Mouse (Mus musculus): ENCODE data around the gene Fkbp2.

Fkbp2 gene

DNA sequence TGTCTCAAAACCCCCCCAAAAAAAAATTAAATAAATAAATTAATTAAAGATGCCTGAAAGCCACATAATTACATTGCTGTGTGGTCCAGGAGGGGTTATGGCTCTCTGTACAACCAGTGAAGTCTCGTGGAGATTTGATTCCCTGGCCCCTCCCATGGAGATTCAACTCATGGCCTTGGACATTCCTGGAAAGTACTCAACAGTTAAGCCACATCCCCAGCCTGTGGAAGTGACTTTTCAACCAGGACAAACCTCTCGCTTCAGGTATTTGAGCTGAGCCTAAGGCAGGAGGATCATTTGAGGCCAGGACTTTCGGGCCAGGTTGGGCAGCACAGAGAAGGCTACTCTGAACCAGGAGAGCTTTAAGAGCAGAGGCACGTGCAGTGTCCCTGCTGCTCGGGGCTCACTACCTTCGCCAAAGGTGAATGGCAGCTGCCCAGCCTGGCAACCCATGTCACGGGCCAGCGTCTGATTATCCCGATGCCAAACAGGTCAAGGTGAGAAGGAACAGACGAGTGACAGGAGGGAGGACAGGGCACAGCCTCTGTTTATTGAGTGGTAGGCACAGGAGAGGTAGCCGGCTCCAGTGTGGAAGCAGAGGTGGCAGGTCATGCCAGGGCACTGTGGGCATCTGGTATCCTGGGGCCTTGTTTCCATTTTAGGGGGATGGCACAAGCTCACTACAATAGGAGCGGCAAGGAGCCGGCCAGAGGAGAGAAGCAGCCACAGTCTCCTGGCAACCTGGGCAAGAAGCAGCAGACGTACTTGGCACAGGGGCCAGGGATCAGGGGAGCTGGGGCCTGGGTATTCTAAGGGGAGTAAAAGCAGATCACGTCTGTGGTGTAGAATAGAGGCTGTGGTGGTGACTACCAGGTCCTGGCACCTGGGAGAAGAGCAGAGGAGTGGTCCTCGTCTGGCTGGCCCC, 42.5 kb downstream of the Fkbp2 start:
- peak; percentile 69 for DNase-seq

DNA sequence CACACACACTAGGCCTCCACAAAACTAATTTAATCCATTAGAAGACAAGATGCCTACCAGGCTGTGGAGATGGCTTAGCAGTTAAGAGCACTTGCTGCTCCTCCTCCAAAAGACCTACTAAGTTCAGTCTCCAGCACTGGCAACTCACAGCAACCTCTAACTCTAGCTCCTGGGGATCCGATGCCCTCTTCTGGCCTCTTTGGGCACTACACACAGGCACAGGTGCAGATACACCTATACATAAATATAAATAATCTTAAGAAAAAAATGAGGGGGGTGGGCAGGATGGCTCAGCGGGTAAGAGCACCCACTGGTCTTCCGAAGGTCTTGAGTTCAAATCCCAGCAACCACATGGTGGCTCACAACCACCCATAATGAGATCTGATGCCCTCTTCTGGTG, 44.0 kb downstream of the Fkbp2 start:
- DNase-seq = no peak

DNA sequence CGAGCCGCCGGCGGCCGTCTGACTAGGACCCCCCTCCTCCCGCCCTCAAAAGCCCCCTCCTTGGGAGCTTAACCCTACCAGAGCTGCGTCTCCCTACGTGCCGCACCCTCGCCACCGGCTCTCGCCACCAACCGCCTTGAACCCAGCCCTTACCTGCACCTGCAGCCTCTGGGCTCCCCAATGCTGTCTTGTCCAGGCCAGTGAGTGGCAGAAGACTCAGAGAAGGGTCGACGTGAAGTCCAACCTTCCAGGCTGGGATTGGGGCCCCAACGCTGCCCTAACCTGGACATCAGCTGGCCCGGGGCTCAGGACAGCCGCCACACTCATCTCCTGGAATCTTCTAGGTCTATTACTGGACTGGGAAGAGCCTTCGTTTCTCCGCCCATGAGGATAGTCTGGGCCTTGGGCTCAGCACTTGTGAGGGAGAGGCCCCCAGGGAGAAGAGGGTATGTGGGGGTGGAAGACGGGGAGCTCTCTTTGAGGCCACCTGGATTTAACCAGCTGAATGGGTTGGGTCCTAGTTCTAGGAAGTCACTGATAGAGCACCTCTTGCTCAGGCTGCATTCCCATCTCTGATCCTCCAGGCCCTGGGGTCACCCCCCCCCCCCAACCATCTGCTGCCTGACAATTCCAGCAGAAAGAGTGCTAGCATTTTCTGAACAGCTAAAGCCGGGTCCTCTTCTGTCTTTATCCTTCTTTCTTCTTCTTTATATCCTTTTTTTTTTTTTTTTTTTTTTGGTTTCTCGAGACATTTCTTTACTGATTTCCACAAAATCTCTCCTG, 45.9 kb downstream of the Fkbp2 start, which contains the start of gene Kcnk4:
Gene Kcnk4 (minus strand): TSS at position 321 of the 783 bp plus-strand sequence.
- DNase-seq = no peak

DNA sequence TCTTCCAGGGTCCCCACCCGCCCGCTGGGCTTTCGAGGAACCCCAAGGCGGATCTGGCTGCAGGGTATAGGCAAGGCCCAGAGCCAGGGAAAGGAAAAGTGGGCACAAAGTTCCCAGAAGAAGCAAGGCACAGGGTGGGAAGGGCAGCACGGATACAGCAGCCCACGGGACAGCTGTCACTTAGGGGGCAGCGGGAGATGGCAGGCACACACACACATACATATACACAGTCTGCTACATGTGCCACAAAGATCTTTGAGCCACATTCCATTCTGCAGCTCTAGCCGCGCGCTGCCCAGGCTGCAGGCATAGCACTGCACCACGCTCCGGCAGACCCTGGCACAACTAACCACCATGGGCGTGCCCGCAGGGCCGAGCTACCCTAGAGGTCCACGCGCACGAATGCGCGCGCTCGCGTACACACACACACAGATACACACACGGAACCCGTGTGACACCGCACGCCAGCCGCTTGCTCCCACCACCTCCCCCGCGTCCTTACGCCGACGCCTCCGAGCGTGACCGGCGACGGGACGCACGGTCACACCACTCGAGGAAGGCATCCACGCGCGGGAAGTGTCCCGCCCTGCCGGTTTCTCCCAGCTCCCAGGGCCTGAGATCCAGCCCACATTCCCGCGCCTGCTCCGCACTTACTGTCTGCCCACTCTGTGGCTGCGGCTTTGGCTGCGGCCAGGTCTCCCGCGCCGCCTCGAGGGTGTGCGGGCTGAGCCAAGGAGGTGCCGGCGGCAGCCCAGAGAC, 46.7 kb downstream of the Fkbp2 start:
- peak; percentile 70 for DNase-seq

DNA sequence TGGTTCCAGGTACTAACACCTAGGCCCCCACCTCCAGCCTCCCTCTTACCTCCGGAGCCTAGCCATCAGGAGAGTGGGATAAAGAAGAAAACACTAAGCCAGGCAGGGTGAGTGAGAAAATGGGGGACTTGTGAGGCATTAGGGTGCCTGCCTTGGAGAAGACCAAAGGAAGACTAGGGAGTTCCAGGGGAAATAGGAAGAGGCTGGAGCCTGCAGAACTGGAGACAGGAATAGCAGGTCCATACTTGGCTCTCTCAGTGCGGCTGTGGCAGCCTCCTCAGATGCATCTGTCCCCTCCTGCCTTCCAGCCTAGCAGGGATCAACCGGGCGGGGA, 47.2 kb downstream of the Fkbp2 start:
- DNase-seq = no peak

DNA sequence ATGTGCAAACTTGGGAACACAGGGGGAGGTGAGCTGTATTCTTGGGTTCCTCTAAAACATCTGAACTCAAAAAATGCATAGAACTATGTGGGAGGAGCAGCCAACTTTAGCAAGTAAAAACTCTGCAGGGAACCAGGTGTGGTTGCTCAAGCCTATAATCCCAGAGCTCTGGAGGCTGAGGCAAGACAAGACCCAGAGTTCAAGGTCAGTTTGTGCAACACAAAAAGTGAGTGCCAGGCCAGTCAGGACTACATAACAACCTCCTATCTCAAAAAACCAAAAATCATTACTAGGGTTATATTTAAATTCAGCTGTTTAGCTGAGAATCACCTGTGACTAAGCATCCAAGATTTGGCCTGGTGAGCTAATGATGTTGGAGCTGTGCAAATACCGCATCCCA, 48.3 kb downstream of the Fkbp2 start:
- no peak for DNase-seq

DNA sequence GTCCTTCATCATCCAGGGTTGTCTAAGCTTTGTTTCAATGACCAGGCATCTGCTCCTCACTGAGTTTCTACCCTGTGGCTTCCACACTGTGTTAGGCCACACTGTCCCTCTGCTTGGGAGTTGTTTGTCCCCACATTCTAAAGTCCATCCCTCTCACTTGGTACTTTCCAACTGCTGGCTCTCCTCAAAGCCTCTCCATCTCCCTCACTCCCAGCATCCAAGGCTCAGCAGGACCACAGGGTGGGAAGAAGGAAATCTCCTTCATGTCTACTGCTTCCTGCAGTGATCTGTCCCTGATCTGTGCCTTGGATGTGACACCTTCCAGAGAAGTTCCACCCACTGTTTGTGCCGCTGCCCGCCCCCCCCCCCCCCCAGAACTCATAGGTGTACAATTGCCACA, 49.3 kb downstream of the Fkbp2 start:
- no peak for DNase-seq

DNA sequence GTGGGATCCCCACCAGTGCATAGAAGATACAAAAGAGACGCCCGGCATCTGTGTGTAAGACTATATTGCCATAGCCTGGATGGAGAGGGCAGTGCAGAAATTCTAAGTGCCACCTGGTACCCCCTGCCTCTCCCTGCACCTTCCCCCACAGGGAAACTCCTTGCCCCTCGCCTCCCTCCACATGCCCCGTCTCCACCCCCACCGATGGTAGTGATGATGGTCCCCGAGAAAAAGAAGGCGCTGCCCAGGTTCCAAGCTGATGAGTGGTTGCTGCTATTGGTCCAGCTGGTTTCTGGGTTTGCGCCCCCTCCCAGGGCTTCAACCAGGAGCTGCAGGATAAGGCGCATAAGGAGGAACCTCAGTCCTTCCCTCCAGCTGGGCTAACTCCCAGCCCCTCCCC, 52.2 kb downstream of the Fkbp2 start:
- DNase-seq = no peak
